Mouse (Mus musculus) spleen, adult 18-20 months (tissue): ENCODE results near the gene Apol9b.

Experiments used
- DNase-seq, 2 experiments: peaks; one replicate each; pipeline ENCODE4 v3.0.0; 2022; ENCODE audit warnings: mixed read lengths in 2 of 2

Gene Apol9b

GRCm38 (mm10) chr15:77782449-77783014 is 53.7 kb downstream of the Apol9b start:
- DNase-seq, result no peak

GRCm38 (mm10) chr15:77784039-77784824 is 55.4 kb downstream of the Apol9b start:
- DNase-seq, result no peak

DNA sequence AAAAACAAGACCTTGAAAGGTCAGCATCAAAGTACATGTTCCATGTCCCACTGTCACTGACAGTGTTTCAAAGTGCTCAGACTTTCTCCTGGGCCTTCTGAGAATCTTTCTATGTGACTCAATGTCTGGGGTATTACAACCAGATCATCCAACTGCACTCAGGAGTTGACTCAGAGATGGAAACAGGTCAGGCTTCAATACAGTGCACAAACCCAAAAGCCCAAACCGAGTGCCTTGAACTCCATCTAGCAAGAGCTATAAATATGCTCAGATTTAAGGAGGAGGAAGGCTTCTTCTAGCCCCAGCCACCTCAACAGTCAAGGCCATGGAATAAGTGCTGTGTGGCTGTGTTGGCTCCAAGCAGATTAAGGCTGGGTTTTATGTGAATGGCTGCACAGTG is 57.0 kb downstream of the Apol9b start:
- DNase-seq, result no peak
